Mouse (Mus musculus) large intestine, adult 2 months (tissue): Measurements from ENCODE around the gene Rhoh. TPM values are rescaled to one million over a fixed set of nuclear protein-coding genes. Genes with fewer than 3 reads are reported as not detected.

Experiments used
- DNase-seq: peaks from one replicate; pipeline ENCODE4 v3.0.0-alpha.2; 2012; ENCODE audit warnings: low read depth, low spot score
- WGBS: fragments of 180-500 bp; shearing (Covaris S2); methylation state at CpG from one replicate; pipeline ENCODE4 v1.1.7; 2018; 5-methylcytosine and 5-hydroxymethylcytosine counted together
- polyA plus RNA-seq: library from polyadenylated mRNA; depleted of rRNA; stranded (reverse); fragments of >200 nt; gene quantifications from 2 replicates; pipeline ENCODE4 v1.2.3, GENCODE M21; 2012

Gene Rhoh
- polyA plus RNA-seq, 1 experiment = 5.8 TPM

DNA sequence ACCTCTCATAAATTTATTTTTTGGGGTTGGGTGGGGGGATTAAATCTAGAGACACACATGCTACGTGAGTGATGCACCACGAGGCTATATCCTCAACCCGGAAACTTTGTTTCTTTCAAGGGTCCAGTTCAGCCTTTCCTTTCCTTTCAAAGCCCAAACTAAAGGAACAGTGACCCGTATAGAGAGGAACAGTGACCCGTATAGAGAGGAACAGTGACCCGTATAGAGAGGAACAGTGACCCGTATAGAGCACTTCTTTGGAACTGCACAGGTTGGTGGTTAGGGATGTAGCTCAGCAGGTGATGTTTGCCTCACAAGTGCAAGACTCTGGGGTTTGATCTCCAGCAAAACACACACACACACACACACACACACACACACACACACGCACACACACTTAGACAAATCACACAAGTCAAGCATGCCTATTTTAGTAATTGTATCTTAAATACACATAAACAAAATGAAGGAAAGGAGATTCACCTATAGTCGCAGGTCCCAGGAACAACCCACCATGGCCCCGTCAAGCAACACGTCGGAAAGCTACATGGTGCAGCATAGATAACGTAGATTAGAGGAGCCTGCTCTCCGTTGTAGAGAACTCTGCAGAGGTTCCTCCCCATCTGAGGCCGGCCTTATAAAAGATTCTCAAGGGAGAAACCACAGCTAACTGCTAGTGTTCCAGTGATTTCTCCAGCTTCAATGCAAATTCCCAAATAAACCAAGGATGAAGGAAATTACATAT lies 24.9 kb downstream of the Rhoh start:
- DNase-seq = no peak
- WGBS = 87% methylated on average over 15 of the region's 15 CpGs

GRCm38 (mm10) chr5:65888102-65888501 lies 27.1 kb downstream of the Rhoh start:
- WGBS = 77% methylated on average over 5 of the region's 5 CpGs

GRCm38 (mm10) chr5:65888998-65889397 lies 28.0 kb downstream of the Rhoh start:
- no peak for DNase-seq
- 45% methylated on average over 5 of the region's 5 CpGs for WGBS

More at GRCm38 (mm10) chr5:65888102-65888501, 27.1 kb downstream of the Rhoh start:
- no peak for DNase-seq

- WGBS = 86% methylated on average over 14 of the region's 14 CpGs
- DNase-seq = no peak
These were observed 30.3 kb downstream of the Rhoh start for GRCm38 (mm10) chr5:65891251-65891826.

GRCm38 (mm10) chr5:65895121-65895692 lies 34.2 kb downstream of the Rhoh start:
- no peak for DNase-seq
- 79% methylated on average over 6 of the region's 6 CpGs for WGBS

GRCm38 (mm10) chr5:65895764-65896163 lies 34.8 kb downstream of the Rhoh start:
- no peak for DNase-seq
- WGBS = 86% methylated on average over 7 of the region's 7 CpGs

DNA sequence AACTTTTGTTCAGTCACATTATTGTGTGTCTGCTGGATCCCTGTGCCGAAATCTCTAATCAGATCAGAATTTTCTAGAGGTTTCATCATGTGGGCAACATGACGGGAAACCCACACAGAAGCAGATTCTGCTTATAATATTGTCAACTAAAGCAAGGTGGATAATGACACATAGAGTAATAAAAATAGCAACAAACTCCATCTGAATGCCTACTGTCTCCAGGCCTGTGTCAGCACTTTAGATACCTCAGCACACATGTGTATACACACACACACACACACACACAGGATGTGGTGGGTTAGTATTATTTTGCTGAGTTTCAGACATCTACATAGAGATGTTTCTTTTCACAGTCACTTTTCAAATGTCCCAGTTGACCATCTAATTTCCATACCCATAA lies 36.7 kb downstream of the Rhoh start:
- WGBS = 94% methylated on average over 2 of the region's 2 CpGs
- DNase-seq = no peak

DNA sequence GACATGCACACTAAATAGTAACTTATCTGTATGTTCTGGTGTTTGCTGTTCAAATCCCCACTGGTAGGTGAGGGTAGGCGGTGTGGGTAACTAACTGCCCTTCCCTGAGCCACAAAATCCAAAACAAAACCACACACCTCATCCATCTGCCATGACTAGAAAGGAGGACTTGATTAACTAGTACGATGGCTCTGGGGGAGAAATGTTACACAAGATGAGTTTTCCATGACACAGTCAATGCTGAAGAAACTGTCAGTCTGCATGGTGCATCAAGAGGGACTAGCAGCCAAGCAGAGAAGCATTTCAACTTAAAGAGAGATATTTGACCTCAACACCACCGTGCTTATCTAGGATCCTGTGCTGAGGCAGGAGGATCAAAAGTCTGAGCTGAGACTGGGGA lies 37.7 kb downstream of the Rhoh start:
- WGBS = 77% methylated on average over 3 of the region's 3 CpGs
- DNase-seq = no peak

GRCm38 (mm10) chr5:65900113-65900512 lies 39.1 kb downstream of the Rhoh start:
- 87% methylated on average over 6 of the region's 6 CpGs for WGBS
- DNase-seq = no peak

DNA sequence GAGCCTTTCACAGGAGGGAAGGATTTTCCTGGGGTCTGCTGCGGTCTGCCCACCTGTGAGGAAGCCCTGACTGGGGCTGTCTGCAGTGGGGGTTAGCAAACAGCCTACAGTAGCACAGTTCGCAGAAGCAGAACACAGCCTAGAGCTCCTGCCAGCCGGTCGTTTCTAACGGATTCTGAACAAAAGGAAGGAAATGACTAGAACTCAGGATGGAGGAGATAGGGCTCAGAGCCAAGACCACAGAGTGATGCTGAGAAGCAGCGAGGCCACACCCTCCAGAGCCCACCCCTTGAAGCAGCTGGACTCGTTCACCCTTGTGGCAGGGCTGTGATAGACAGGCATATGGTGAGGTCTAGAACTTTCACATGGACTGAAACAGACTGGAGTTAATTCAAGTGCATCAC lies 39.9 kb downstream of the Rhoh start:
- DNase-seq = no peak
- WGBS = 37% methylated on average over 7 of the region's 7 CpGs

- 90% methylated on average over 10 of the region's 10 CpGs for WGBS
- no peak for DNase-seq
These were observed 40.9 kb downstream of the Rhoh start for GRCm38 (mm10) chr5:65901868-65902418.

DNA sequence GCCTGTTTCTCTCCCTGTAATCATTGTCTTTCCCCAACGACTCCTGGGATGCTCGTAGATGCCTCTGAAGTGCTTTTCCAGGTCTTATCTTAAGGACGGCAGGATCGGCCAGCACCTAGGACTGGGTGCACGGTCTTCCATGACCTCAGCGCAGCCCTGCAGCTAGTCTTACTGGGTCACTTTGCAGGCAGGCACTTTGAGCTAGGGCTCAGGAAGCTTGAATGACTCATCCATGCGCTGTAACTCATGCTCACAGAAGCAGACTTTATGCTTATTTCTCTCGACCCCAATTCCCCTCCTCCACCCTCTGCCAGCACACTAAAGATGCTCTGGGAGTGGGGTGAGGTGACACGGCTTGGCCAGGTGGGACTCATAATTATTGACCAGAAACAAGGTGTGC lies 41.8 kb downstream of the Rhoh start:
- DNase-seq = no peak
- 84% methylated on average over 9 of the region's 9 CpGs for WGBS

DNA sequence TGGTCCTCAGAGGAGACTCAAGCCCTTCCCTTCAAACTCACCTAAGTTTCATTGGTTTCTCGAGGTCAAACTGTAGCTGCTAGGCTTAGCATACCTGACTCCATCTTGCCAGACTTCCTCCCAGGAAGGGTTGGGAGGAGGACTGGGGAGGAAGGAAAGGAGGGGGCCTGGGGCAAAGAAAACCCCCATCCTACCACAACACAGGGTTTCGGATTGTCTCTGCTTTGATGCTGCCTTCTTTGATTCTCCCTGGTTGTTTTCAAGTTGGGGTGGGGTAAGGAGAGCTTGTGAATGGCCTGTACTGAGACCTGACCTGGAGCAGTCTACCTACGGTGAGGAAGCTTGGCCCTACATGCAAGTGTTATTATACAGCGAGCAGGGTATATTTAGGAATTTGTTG lies 43.5 kb downstream of the Rhoh start:
- 91% methylated on average over 4 of the region's 4 CpGs for WGBS
- DNase-seq = no peak

DNA sequence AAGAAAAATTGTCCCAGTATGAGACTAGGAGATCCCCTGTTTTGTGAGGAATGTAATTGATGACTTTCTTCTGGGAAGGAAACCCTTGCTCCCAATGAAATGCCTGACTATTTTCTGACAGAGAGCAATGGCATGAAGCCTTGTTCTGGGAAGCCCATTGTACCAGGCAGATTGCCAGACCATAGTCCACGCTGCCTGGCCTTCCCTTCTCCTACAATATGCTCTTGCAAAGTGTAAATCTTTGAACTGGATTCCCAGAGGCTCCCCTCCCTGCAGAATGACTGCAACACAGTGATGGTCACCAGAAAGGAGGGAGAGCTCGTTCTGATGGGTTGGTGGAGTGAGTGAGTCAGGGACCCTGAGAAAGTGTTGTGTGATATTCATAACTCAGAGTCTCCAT lies 47.7 kb downstream of the Rhoh start:
- no peak for DNase-seq
- WGBS = 46% methylated on average over 2 of the region's 2 CpGs

GRCm38 (mm10) chr5:65909321-65909720 lies 48.3 kb downstream of the Rhoh start:
- DNase-seq = no peak
- WGBS = 84% methylated on average over 4 of the region's 4 CpGs

- WGBS = 71% methylated on average over 4 of the region's 4 CpGs
- DNase-seq = no peak
These were observed 49.4 kb downstream of the Rhoh start for GRCm38 (mm10) chr5:65910398-65910797.

DNA sequence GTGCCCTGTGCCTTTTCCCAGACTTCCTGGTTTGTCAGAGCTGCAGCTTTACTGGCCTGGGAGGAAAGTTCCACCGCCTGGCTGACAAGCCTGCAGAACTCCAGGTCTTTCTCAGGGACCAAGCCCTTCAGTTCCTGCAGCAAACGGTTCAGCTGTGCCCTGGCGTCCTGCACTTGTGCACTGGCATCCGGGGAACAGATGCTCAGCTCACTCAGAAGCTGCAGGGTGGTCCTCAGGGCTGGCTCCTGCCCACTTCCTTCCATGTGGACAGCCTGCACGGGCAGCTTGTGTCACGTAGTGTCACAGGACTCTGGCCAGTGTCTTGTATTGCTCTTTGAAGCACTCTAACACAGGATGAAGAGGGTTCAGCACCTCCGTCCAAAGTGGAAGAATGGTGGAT lies 50.7 kb downstream of the Rhoh start:
- DNase-seq = no peak
- WGBS = 65% methylated on average over 7 of the region's 7 CpGs

DNA sequence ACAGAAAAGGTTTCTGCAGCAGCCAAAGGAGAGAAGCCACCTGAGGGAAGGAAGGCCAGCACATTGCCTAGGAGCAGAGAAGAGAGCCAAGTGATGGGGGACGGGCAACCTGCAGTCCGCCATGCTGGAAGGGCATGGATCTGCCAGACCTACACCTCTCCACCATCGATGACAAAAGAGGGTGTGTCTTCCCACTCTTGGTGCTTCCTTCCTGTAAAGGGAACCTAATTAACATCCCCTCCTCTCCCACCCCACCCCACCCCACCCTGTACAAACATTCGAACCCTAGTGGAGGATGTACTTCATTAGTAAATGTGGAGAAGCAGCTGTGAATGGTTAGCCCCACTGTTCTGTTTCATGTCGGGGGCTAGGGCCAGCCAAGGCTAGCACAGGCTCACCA lies 51.2 kb downstream of the Rhoh start:
- 58% methylated on average over 5 of the region's 5 CpGs for WGBS
- no peak for DNase-seq

GRCm38 (mm10) chr5:65913126-65913525 lies 52.1 kb downstream of the Rhoh start:
- WGBS = 87% methylated on average over 9 of the region's 9 CpGs
- no peak for DNase-seq

DNA sequence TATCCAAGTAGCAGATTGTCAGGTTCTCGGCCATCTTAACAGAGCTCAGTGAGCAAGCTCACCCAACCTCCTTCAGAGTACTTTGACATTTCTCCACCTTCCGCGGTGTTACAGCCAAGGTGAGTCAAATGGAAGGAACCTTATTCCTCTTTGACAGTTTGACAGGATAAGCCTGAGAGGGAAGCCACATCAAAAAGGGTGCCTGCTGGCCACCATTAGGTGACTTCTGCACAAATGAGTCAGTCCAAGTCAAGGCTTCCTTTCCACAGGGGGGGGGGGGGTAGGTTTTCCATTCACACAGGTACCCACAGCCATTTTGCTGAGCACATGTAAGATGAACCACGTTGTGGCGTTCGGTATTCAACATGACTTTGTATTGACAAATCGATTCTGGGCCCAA lies 53.3 kb downstream of the Rhoh start:
- no peak for DNase-seq
- WGBS = 96% methylated on average over 7 of the region's 7 CpGs

GRCm38 (mm10) chr5:65916930-65917329 lies 55.9 kb downstream of the Rhoh start:
- DNase-seq = no peak
- 83% methylated on average over 5 of the region's 5 CpGs for WGBS
